Mouse (Mus musculus) gastrocnemius, adult 2 months (tissue): ENCODE data around the gene 5031439G07Rik. TPM values are rescaled to one million over a fixed set of nuclear protein-coding genes. Genes with fewer than 3 reads are reported as not detected.

Experiments used
- DNase-seq: peaks from one replicate; pipeline ENCODE4 v3.0.0; 2022
- H3K27ac ChIP-seq: fragments of 200-600 bp; 2 replicates; pipeline ENCODE4 v1.8.1; 2022; ENCODE audit warnings: mild to moderate bottlenecking
- H3K4me3 ChIP-seq: fragments of 200-600 bp; 2 replicates; pipeline ENCODE4 v1.8.1; 2022; ENCODE audit warnings: mild to moderate bottlenecking, moderate library complexity
- CTCF ChIP-seq: fragments of 200-600 bp; IDR thresholded peaks from 2 replicates; pipeline ENCODE4 v1.8.1; 2022; ENCODE audit warnings: antibody characterized with exemption, mild to moderate bottlenecking, moderate library complexity
- intact Hi-C: fragments of 180-260 bp; cut with DNase I; formaldehyde crosslinking; loops from one replicate; pipeline ENCODE4 v1.15.1; 2025
- total RNA-seq, 2 experiments: library from RNA; stranded (reverse); gene quantifications; 2 replicates each; pipeline ENCODE4 v1.2.3; 2021

5031439G07Rik gene
- total RNA-seq, 2 experiments from 2014 or later, result 67.5 to 103 TPM

DNA sequence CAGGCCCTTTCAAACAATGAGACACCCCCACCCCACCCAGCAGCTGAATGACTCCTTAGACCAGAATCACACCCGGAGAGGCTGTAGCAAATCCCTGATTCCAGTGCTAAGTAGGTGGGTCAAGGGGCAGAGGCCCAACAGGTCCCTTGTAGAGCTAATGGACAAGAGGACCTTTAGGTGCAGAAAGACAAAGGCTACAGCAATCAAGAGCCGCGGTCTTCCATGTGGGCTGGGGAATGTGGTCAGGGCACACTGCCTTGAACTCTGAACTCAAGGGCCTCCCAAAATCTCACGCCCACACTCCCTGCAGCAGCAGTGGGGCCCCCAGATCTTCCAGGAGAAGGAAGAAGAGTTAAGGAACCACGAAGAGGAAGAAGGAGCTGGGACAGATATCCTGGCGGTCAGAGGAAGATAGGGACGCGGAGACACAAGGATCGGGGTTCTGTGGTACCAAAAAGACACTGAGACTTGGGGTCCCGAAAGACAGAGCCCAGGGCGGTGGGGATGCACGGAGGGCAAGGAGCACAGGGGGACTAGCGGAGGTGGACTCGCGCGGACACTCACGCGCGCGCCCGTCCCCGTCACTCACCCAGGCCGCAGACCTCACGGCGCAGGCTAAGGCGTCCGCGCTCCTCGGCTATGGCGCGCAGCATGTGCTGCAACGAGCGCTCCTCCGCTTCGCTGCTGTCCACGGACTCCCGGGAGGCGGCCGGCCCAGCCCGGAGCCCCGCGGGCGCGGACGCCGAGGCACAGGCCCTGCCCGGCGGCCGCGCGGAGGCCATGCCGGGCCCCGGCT, 1.1 kb downstream of the 5031439G07Rik start:
- no peak for DNase-seq

DNA sequence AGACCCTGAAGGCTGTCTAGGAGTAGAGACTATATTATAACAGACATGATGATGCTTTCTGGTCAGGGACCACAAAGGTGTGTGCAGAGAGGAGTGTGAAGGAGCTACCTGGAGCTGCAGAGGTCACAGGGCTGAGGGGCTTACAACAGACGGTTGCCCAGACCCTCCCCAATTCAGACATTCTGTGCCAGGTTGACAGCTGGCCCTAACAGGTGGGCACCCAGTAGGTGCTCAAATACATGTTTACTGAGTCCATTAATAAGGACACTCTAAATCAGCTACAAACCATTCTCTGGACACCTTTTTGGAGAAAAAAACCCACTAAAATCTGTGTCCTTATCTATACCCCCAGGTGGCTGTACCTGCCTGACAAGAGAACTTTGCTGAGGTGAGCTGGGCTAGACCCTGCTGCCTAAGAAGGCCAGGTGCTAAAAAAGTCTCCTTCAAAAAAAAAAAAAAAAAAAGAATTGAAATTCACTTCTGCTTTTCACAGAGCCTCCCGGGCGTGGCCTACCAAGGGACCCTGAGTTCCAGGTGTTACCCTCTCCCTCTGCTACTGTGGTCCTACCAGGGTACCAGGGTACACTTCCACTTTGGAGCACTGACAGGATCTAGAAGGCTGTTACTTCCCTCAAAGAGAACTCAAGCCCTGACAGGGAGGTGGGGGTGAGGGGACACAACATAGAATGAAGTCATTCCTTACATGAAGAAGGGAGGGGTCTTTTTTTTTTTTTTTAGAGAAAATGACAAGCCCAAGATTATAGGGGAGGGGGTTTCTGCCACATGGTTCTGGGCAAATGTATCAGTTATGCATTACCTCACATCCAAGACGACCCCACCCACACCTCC, 2.0 kb downstream of the 5031439G07Rik start:
- Histone ChIP-seq H3K27ac (peak overlapping the region; percentile 95), H3K4me3 (peak overlapping the region; percentile 93)
- intact Hi-C loops, result loop anchor here (5.0 to 10.0 kb wide), 2 partner anchors 64 to 792 kb away; partner anchors contain the start of genes Gm29666, Nup50 and Samm50
- DNase-seq, result no peak
- TF ChIP-seq CTCF, result no peak

More for the DNA sequence above, 1.1 kb downstream of the 5031439G07Rik start:
- no peak for TF ChIP-seq CTCF
- intact Hi-C loops, result loop anchor here (5.0 to 10.0 kb wide), 2 partner anchors 65 to 792 kb away; partner anchors contain the start of genes Gm29666, Nup50 and Samm50
- Histone ChIP-seq H3K4me3 (peak overlapping the region; percentile 93), H3K27ac (peak overlapping the region; percentile 95)

DNA sequence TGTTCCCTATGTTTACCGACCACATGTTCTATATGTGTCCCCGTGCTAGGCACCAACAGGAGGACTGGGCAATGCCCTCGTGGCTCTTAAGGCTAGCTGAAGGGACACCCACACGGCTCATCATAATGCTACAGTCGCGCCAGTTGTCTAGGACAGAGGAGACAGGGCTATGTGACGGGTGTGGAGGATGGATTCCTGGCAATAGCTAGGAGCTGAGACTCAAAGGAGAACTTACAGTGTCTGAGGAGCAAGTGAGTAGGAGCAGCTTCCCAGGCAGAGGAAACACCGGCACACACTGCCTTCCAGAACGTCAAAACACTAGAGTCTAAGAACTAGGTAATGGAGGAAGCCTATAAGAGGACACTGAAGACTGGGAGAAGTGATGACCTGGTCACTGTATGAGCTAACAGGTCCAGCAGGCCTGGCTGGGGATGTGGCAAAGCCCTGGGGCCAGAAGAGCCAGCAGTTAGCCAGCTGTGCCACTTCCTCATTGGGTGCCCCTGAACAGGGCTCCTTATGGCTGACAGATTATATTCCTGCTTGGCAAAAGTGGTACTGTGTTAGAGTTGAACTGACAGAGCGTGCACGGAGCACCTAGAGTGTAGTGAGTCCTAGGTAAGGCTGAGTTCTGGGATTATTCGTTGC, 2.7 kb downstream of the 5031439G07Rik start:
- DNase-seq, result peak; percentile 39
- intact Hi-C loops, result loop anchor here (5.0 to 10.0 kb wide), 2 partner anchors 63 to 791 kb away; partner anchors contain the start of genes Gm29666, Nup50 and Samm50
- no peak for TF ChIP-seq CTCF
- Histone ChIP-seq H3K27ac (no peak overlapping the region), H3K4me3 (peak overlapping the region; percentile 7; the same call in 1 of the 2 replicates)

DNA sequence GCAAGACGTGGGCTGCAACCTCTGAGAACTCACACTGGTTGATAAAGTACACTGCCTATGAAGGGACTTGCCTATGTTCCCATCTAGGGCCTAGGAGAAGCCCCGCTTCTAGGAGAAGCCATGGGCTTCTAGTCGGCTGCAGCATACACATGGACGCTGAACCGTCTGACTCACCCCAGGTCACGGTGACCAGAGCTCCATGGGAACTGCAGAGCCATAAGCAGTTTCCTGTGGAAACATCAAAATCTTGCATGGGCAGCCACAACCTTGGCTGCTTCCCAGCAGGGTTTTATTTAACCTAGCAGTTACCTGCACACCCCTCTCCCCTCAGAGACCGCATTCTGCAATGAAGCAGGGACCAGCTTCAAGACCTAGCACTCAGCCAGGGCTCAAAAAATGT, 4.6 kb downstream of the 5031439G07Rik start:
- Histone ChIP-seq H3K27ac (peak overlapping the region; percentile 39; the same call in 1 of the 2 replicates), H3K4me3 (no peak overlapping the region)
- intact Hi-C loops, result loop anchor here (10.0 kb wide), 1 partner anchor 789 kb away; the partner anchor contains the start of gene Samm50
- no peak for DNase-seq
- no peak for TF ChIP-seq CTCF

DNA sequence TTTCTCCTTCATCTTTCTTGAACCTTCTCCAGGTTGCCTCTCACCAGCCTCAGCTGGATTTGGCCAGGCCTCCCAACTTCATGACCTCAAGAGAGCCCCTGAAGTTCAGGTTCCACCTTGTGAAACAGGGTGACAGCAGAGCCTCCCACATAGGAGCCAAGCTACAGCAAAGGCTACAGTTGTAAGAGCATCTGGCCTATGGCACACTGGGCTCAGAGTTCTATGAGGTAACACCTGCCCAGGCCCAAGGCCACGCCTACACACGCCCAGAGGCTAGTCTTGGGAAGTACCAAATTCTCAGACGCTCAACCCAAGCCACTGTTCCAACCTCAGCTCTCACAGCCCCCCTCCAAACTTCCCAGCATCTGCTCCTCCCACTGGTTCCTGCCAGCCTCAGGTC, 5.5 kb downstream of the 5031439G07Rik start:
- peak overlapping the region; percentile 39; the same call in 1 of the 2 replicates for H3K27ac ChIP-seq
- TF ChIP-seq CTCF, result no peak
- intact Hi-C loops, result loop anchor here (10.0 kb wide), 1 partner anchor 788 kb away; the partner anchor contains the start of gene Samm50

DNA sequence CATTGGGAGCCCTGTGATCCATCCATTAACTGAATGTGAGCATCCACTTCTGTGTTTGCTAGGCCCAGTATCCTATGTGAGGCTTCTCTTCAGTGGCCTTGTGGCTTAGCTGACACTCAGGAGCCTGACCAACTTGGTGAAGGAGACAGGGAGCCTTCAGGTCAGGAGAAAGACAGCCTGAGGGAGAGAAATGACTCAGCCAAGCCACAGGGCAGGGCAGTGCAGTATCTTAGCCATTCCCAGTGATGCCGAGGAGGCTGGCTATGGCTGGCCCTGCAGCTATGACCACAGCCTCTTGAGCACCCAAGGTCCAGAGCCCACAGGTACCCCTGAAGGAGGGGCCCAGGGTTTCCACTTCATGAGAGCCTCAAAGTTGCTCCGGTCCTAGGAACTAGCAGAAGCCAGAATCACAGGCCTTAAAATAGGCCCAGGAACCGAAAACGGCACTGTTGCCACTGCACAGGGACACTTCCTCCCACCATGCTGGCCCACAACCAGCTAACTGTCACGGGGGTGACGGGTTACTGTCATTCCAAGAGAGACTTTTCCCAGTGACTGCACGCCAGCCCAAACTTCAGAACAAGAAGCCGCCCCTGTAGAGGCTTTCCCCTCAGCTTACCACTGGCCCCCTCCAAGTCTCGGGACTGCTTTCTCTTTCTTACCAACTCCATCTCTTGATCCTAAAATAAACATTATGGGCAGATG, 6.6 kb downstream of the 5031439G07Rik start:
- Histone ChIP-seq H3K27ac (peak overlapping the region; percentile 82), H3K4me3 (peak overlapping the region; percentile 58)
- DNase-seq, result peak; percentile 74
- intact Hi-C loops, result loop anchor here (10.0 kb wide), 1 partner anchor 787 kb away; the partner anchor contains the start of gene Samm50
- TF ChIP-seq CTCF, result no peak

More for the DNA sequence above, 5.5 kb downstream of the 5031439G07Rik start:
- H3K4me3 ChIP-seq, result no peak overlapping the region
- peak; percentile 43 for DNase-seq

DNA sequence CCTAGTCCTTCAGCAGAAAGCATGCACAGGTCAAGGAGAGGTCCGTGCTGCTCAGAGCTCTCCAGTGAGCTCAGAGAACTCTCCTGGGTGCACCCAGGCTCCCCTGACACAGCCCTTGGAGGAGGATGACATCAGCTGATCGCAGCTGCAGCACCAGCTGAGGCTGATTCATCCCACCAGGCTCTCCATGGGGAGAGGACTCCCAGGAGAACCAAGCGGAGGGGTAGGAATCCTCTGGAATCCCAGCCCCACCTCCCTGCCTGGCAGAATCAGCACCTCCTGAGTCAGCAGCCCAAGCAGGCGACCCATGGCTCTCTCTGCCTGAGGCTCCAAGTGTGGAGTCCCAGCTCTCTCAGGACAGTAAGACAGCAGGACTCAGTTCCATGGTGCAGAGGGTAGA, 12.6 kb downstream of the 5031439G07Rik start:
- peak overlapping the region; percentile 24; the same call in 1 of the 2 replicates for H3K27ac ChIP-seq
- DNase-seq, result peak; percentile 59
- no peak for TF ChIP-seq CTCF
- intact Hi-C loops, result no loop called here
- H3K4me3 ChIP-seq, result 0 out of 2 replicates have a peak overlapping the region, but pooled peaks have one; percentile 11

DNA sequence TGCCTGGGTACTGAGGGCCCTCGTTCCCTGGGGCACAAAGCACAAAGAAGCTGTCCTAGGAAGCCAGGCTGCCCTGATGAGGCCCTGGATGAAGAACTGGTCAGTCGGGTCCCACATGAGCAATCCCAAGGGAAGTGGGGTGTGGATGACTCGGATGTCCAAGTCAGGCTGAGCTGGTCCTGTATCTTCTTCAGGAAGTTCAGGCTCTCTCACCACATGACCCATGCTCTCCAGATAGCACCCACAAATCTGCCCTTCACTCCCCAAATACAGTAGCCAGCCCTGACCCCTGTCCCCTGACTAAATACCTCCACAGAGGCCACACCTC, 14.8 kb downstream of the 5031439G07Rik start:
- no peak for DNase-seq
- H3K27ac ChIP-seq, result peak overlapping the region; percentile 24; the same call in 1 of the 2 replicates
- no peak for TF ChIP-seq CTCF
- no peak overlapping the region for H3K4me3 ChIP-seq
- intact Hi-C loops, result no loop called here

DNA sequence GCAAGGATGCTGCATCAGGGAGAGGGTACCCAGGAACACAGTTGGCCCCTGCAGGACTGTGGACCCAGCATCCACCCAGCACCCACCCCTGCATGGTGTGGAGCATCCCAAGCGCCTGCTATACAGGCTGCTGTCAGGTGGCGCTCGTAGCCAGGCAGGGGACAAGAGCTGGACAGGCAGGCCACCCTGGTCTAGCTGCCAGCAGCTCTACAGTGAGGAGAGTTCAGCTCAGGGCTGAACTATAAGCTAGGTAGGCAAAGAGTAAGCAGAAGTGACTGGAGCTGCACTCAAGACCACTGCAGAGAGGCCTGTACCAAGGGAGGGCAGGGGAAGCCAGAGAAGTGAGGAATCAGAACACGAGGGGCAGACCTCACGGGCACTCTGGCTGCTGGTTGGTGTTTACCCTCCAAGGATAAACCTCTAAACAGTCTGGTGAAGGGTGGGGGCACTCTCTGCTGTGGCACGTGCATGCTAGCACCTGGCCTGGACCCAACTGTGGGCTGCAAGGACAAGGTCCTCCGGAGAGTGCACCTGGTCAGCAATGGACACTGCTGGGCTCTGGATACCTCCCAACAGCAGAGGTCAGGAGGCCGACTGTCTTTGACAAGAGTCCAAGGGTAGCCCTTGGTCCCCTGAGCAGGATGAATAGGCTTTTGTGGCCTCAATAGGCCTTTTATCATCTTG, 15.3 kb downstream of the 5031439G07Rik start:
- TF ChIP-seq CTCF, result peak; percentile 56
- peak overlapping the region; percentile 24; the same call in 1 of the 2 replicates for H3K27ac ChIP-seq
- no peak overlapping the region for H3K4me3 ChIP-seq
- intact Hi-C loops, result no loop called here
- peak; percentile 70 for DNase-seq

DNA sequence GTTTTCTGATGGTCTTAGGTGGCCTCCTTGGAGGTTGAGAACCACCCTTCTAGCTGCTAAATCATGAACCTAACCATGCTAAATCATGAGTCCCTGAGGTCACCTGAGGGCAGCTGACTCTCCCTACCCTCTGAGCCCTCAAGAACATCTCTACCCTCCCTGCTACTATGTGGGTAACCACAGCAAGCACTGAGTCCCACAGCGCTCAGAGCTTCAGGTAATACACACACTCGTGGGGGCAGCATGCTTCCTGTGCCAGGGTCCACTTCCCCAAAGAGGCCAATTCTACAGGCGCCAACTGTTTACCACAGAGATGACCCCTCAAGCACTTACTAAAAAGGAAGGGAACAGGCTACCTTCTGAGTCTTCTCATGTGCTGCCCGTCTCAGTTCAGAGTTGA, 19.8 kb downstream of the 5031439G07Rik start:
- no peak for DNase-seq
- intact Hi-C loops, result no loop called here
- H3K27ac ChIP-seq, result peak overlapping the region; percentile 57; the same call in 1 of the 2 replicates
- no peak for TF ChIP-seq CTCF
- no peak overlapping the region for H3K4me3 ChIP-seq
